Comparison of ENCODE assay signal across 16 mouse cellular contexts in genomic region chr11:52523191-52523590, GRCm38 (mm10).
"Had no signal": no experiment of that assay in that cellular context is flagged by ENCODE, and none has a peak within 500 bp of the region (broad histone marks: within the 10 kb centered on the region; RNA-seq: fewer than 3 reads in every experiment).

No protein-coding gene starts in this region.

- H3K36me3 ChIP-seq: kidney, embryonic 15.5 days; limb, embryonic 12.5 days; limb, embryonic 15.5 days; midbrain, embryonic 13.5 days; stomach, embryonic 15.5 days had no signal

- ATAC-seq: liver, postnatal 0 days; lung, postnatal 0 days; midbrain, embryonic 13.5 days had no signal

- H3K4me1 ChIP-seq: limb, embryonic 15.5 days; stomach, embryonic 15.5 days had no signal

- H3K9me3 ChIP-seq: kidney, embryonic 15.5 days; limb, embryonic 12.5 days; limb, embryonic 15.5 days; midbrain, embryonic 13.5 days; stomach, embryonic 15.5 days had no signal

- H3K27me3 ChIP-seq: limb, embryonic 12.5 days; midbrain, embryonic 13.5 days; stomach, embryonic 15.5 days had no signal

- H3K27ac ChIP-seq: kidney, embryonic 15.5 days; limb, embryonic 12.5 days; limb, embryonic 15.5 days; liver, embryonic 14.5 days; macrophage; midbrain, embryonic 13.5 days; stomach, embryonic 15.5 days had no signal

- H3K4me3 ChIP-seq: kidney, embryonic 15.5 days; limb, embryonic 12.5 days; limb, embryonic 15.5 days; midbrain, embryonic 13.5 days; stomach, embryonic 15.5 days had no signal

- DNase-seq: kidney, adult 11 months; kidney, adult 8-10 months; kidney, postnatal 10 days; kidney, postnatal 36 days; liver, postnatal 0 days; right cerebral cortex, postnatal 14 days; spleen, adult 18-20 months; thymus, postnatal 36 days had no signal
